Mouse (Mus musculus): ENCODE data around the gene Elf3. TPM values are rescaled to one million over a fixed set of nuclear protein-coding genes. Genes with fewer than 3 reads are reported as not detected.

Elf3 gene
- total RNA-seq, 2 experiments from 2014 or later, result not detected

Other genes with a start within 250 kb of the Elf3 start
- not detected in 2 replicates for gene Lgr6, start 153.3 kb downstream of the Elf3 start, total RNA-seq (2015)
- gene Lgr6, start 153.3 kb downstream of the Elf3 start, total RNA-seq (2017), result not detected in 2 replicates
- 25.5 and 29.5 TPM in 2 replicates for gene Ptpn7, start 125.9 kb downstream of the Elf3 start, total RNA-seq (2015)
- 49.7 and 54.2 TPM in 2 replicates for gene Ptpn7, start 125.9 kb downstream of the Elf3 start, total RNA-seq (2017)
- gene Arl8a, start 111.7 kb downstream of the Elf3 start, total RNA-seq (2015), result 83.3 and 93.2 TPM in 2 replicates
- gene Arl8a, start 111.7 kb downstream of the Elf3 start, total RNA-seq (2017), result 37.1 and 49.1 TPM in 2 replicates
- not detected in 2 replicates for gene Gpr37l1, start 90.9 kb downstream of the Elf3 start, total RNA-seq (2015)
- not detected in 2 replicates for gene Gpr37l1, start 90.9 kb downstream of the Elf3 start, total RNA-seq (2017)
- gene Rnpep, start 25.5 kb upstream of the Elf3 start, total RNA-seq (2015), result 127 TPM in 2 replicates
- gene Rnpep, start 25.5 kb upstream of the Elf3 start, total RNA-seq (2017), result 118 and 122 TPM in 2 replicates
- gene Timm17a, start 55.2 kb upstream of the Elf3 start, total RNA-seq (2015), result 55.0 and 67.3 TPM in 2 replicates
- gene Timm17a, start 55.2 kb upstream of the Elf3 start, total RNA-seq (2017), result 14.1 and 20.0 TPM in 2 replicates
- gene Lmod1, start 66.2 kb upstream of the Elf3 start, total RNA-seq (2015), result not detected in 2 replicates
- gene Lmod1, start 66.2 kb upstream of the Elf3 start, total RNA-seq (2017), result not detected in 2 replicates
- gene Shisa4, start 116.7 kb upstream of the Elf3 start, total RNA-seq (2015), result not detected in 2 replicates
- 0.53 TPM in 1 of 2 replicates, not detected in the other for gene Shisa4, start 116.7 kb upstream of the Elf3 start, total RNA-seq (2017)
- 33.6 and 47.9 TPM in 2 replicates for gene Ipo9, start 171.9 kb upstream of the Elf3 start, total RNA-seq (2015)
- 28.6 and 29.2 TPM in 2 replicates for gene Ipo9, start 171.9 kb upstream of the Elf3 start, total RNA-seq (2017)

Measured in megakaryocyte, adult 5-6 weeks (primary cell).